Mouse (Mus musculus) kidney, embryonic 15.5 days (tissue): ENCODE results near the gene Alk. TPM values are rescaled to one million over a fixed set of nuclear protein-coding genes. Genes with fewer than 3 reads are reported as not detected.

ENCODE experiments used
- ATAC-seq: fragments of 200-750 bp; cut with Nextera tagmentation; replicated peaks from 2 replicates; pipeline ENCODE4 v1.8.0; 2017; ENCODE audit warnings: moderate TSS enrichment; ENCODE audit not compliant: low FRiP score
- H3K27ac ChIP-seq: fragments of 300-500 bp; sonication (generic); 2 replicates; pipeline ENCODE4 v1.5.1; 2015; ENCODE audit warnings: mild to moderate bottlenecking, inconsistent platforms
- H3K27me3 ChIP-seq: fragments of 300-500 bp; sonication (generic); 2 replicates; pipeline ENCODE4 v1.6.1; 2015; ENCODE audit warnings: inconsistent platforms
- H3K36me3 ChIP-seq: fragments of 300-500 bp; sonication (generic); 2 replicates; pipeline ENCODE4 v1.6.1; 2015; ENCODE audit warnings: inconsistent platforms
- H3K4me1 ChIP-seq: fragments of 300-500 bp; sonication (generic); 2 replicates; pipeline ENCODE4 v1.6.1; 2015; ENCODE audit warnings: inconsistent platforms
- H3K4me2 ChIP-seq: fragments of 300-500 bp; sonication (generic); 2 replicates; pipeline ENCODE4 v1.6.1; 2015; ENCODE audit warnings: moderate library complexity, mild to moderate bottlenecking, inconsistent platforms
- H3K4me3 ChIP-seq: fragments of 300-500 bp; sonication (generic); replicated peaks from 2 replicates; pipeline ENCODE4 v1.5.1; 2015; ENCODE audit warnings: mild to moderate bottlenecking, inconsistent platforms
- H3K9ac ChIP-seq: fragments of 300-500 bp; sonication (generic); 2 replicates; pipeline ENCODE4 v1.6.1; 2015; ENCODE audit warnings: mild to moderate bottlenecking, inconsistent platforms
- H3K9me3 ChIP-seq: fragments of 300-500 bp; sonication (generic); replicated peaks from 2 replicates; pipeline ENCODE4 v1.6.1; 2016; ENCODE audit warnings: inconsistent platforms
- WGBS: fragments of 180-500 bp; shearing (Covaris S2); methylation state at CpG from one replicate; pipeline ENCODE4 v1.1.7; 2015; ENCODE audit warnings: mixed read lengths; 5-methylcytosine and 5-hydroxymethylcytosine counted together
- polyA plus RNA-seq: library from polyadenylated mRNA; unstranded; fragments of >200 nt; fragmentation: Nextera tagmentation; extraction: Ambion mirVana; gene quantifications from 2 replicates; pipeline ENCODE4 v1.2.1, GENCODE M21; 2015

Gene Alk
- polyA plus RNA-seq, 1 experiment from 2014 or later, result 0.51 TPM

GRCm38 (mm10) chr17:72023323-72023722 is 581.1 kb downstream of the Alk start:
- no peak for ATAC-seq
- no peaks in the 10 kb centered on the region for H3K36me3 ChIP-seq
- peaks cover 15% of the 10 kb centered on the region; the same call in 1 of the 2 replicates for H3K4me1 ChIP-seq
- no peak overlapping the region for H3K9ac ChIP-seq
- WGBS, result 73% methylated on average over 9 of the region's 9 CpGs
- no peak overlapping the region for H3K4me2 ChIP-seq
- H3K9me3 ChIP-seq, result no peaks in the 10 kb centered on the region
- no peaks in the 10 kb centered on the region for H3K27me3 ChIP-seq
- no peak overlapping the region for H3K27ac ChIP-seq
- H3K4me3 ChIP-seq, result no peak overlapping the region

GRCm38 (mm10) chr17:72021733-72022669 is 582.4 kb downstream of the Alk start:
- Histone ChIP-seq H3K9ac (no peak overlapping the region), H3K4me3 (no peak overlapping the region), H3K4me1 (peaks cover 15% of the 10 kb centered on the region; the same call in 1 of the 2 replicates), H3K27ac (peak overlapping the region; percentile 57; the same call in 1 of the 2 replicates), H3K9me3 (no peaks in the 10 kb centered on the region), H3K27me3 (no peaks in the 10 kb centered on the region), H3K4me2 (no peak overlapping the region), H3K36me3 (no peaks in the 10 kb centered on the region)
- peak; percentile 88 for ATAC-seq
- 58% methylated on average over 10 of the region's 10 CpGs for WGBS

GRCm38 (mm10) chr17:72017329-72017728 is 587.1 kb downstream of the Alk start:
- Histone ChIP-seq H3K27me3 (no peaks in the 10 kb centered on the region), H3K9ac (no peak overlapping the region), H3K36me3 (no peaks in the 10 kb centered on the region), H3K4me3 (no peak overlapping the region), H3K4me2 (no peak overlapping the region), H3K4me1 (peaks cover 11% of the 10 kb centered on the region; the same call in 1 of the 2 replicates), H3K9me3 (no peaks in the 10 kb centered on the region), H3K27ac (no peak overlapping the region)
- no peak for ATAC-seq

- Histone ChIP-seq H3K27ac (no peak overlapping the region), H3K9ac (no peak overlapping the region), H3K4me3 (no peak overlapping the region), H3K4me2 (no peak overlapping the region), H3K9me3 (no peaks in the 10 kb centered on the region), H3K4me1 (0 out of 2 replicates have a peak, but pooled peaks cover 3% of the 10 kb centered on the region), H3K27me3 (no peaks in the 10 kb centered on the region), H3K36me3 (no peaks in the 10 kb centered on the region)
- no peak for ATAC-seq
- 92% methylated on average over 3 of the region's 3 CpGs for WGBS
Observed at GRCm38 (mm10) chr17:72015253-72015652, 589.2 kb downstream of the Alk start.

- no peaks in the 10 kb centered on the region for H3K36me3 ChIP-seq
Observed at GRCm38 (mm10) chr17:72012775-72013174, 591.7 kb downstream of the Alk start.

GRCm38 (mm10) chr17:72009836-72010235 is 594.6 kb downstream of the Alk start:
- ATAC-seq, result no peak
- Histone ChIP-seq H3K4me2 (no peak overlapping the region), H3K27ac (no peak overlapping the region), H3K27me3 (no peaks in the 10 kb centered on the region), H3K36me3 (no peaks in the 10 kb centered on the region), H3K9me3 (no peaks in the 10 kb centered on the region), H3K4me3 (no peak overlapping the region), H3K9ac (no peak overlapping the region), H3K4me1 (0 out of 2 replicates have a peak, but pooled peaks cover 3% of the 10 kb centered on the region)
- WGBS, result 97% methylated on average over 2 of the region's 2 CpGs

More at GRCm38 (mm10) chr17:72012775-72013174, 591.7 kb downstream of the Alk start:
- no peaks in the 10 kb centered on the region for H3K9me3 ChIP-seq
- no peak overlapping the region for H3K4me3 ChIP-seq
- H3K9ac ChIP-seq, result no peak overlapping the region
- WGBS, result 35% methylated on average over 9 of the region's 9 CpGs
- no peaks in the 10 kb centered on the region for H3K27me3 ChIP-seq
- no peak overlapping the region for H3K4me2 ChIP-seq
- H3K27ac ChIP-seq, result no peak overlapping the region
- ATAC-seq, result peak; percentile 73
- 0 out of 2 replicates have a peak, but pooled peaks cover 3% of the 10 kb centered on the region for H3K4me1 ChIP-seq

GRCm38 (mm10) chr17:72008389-72008788 is 596.0 kb downstream of the Alk start:
- WGBS, result 71% methylated on average over 5 of the region's 5 CpGs
- no peak overlapping the region for H3K27ac ChIP-seq
- no peak for ATAC-seq

GRCm38 (mm10) chr17:72005365-72005764 is 599.1 kb downstream of the Alk start:
- no peaks in the 10 kb centered on the region for H3K9me3 ChIP-seq
- H3K4me2 ChIP-seq, result no peak overlapping the region
- peaks cover 6% of the 10 kb centered on the region; the same call in 1 of the 2 replicates for H3K4me1 ChIP-seq
- H3K27me3 ChIP-seq, result no peaks in the 10 kb centered on the region
- H3K9ac ChIP-seq, result no peak overlapping the region
- H3K27ac ChIP-seq, result no peak overlapping the region
- no peak for ATAC-seq
- no peak overlapping the region for H3K4me3 ChIP-seq
- H3K36me3 ChIP-seq, result no peaks in the 10 kb centered on the region
- 66% methylated on average over 6 of the region's 6 CpGs for WGBS

More at GRCm38 (mm10) chr17:72008389-72008788, 596.0 kb downstream of the Alk start:
- Histone ChIP-seq H3K9ac (no peak overlapping the region), H3K4me2 (no peak overlapping the region), H3K27me3 (no peaks in the 10 kb centered on the region), H3K4me1 (0 out of 2 replicates have a peak, but pooled peaks cover 3% of the 10 kb centered on the region), H3K4me3 (no peak overlapping the region), H3K9me3 (no peaks in the 10 kb centered on the region), H3K36me3 (no peaks in the 10 kb centered on the region)

- no peak overlapping the region for H3K4me2 ChIP-seq
- H3K4me1 ChIP-seq, result peaks cover 26% of the 10 kb centered on the region
- no peaks in the 10 kb centered on the region for H3K9me3 ChIP-seq
- H3K27me3 ChIP-seq, result no peaks in the 10 kb centered on the region
- H3K27ac ChIP-seq, result peak overlapping the region; percentile 57
- peak; percentile 83 for ATAC-seq
- no peaks in the 10 kb centered on the region for H3K36me3 ChIP-seq
- H3K9ac ChIP-seq, result no peak overlapping the region
- WGBS, result 28% methylated on average over 5 of the region's 5 CpGs
- H3K4me3 ChIP-seq, result no peak overlapping the region
Observed at GRCm38 (mm10) chr17:71999527-72000482, 604.6 kb downstream of the Alk start.

- no peaks in the 10 kb centered on the region for H3K36me3 ChIP-seq
- no peak overlapping the region for H3K9ac ChIP-seq
- H3K27ac ChIP-seq, result no peak overlapping the region
- WGBS, result 89% methylated on average over 3 of the region's 3 CpGs
- no peaks in the 10 kb centered on the region for H3K9me3 ChIP-seq
- no peaks in the 10 kb centered on the region for H3K27me3 ChIP-seq
- no peak overlapping the region for H3K4me3 ChIP-seq
- H3K4me2 ChIP-seq, result no peak overlapping the region
- H3K4me1 ChIP-seq, result peaks cover 26% of the 10 kb centered on the region
- no peak for ATAC-seq
Observed at GRCm38 (mm10) chr17:71997680-71998079, 606.7 kb downstream of the Alk start.

- Histone ChIP-seq H3K4me3 (no peak overlapping the region), H3K27ac (peak overlapping the region; percentile 3; the same call in 1 of the 2 replicates), H3K36me3 (no peaks in the 10 kb centered on the region), H3K4me2 (no peak overlapping the region), H3K9ac (no peak overlapping the region), H3K4me1 (peaks cover 23% of the 10 kb centered on the region), H3K27me3 (no peaks in the 10 kb centered on the region), H3K9me3 (no peaks in the 10 kb centered on the region)
- 43% methylated on average over 3 of the region's 3 CpGs for WGBS
- no peak for ATAC-seq
Observed at GRCm38 (mm10) chr17:71995539-71995938, 608.9 kb downstream of the Alk start.
